Mouse (Mus musculus) frontal cortex, postnatal 25 days (tissue): ENCODE measurements around the gene Aldh1l1.

Experiments used
- DNase-seq, 2 experiments: peaks; one replicate each; pipeline ENCODE4 v3.0.0; 2022; ENCODE audit warnings: low spot score in 2 of 2

Gene Aldh1l1

GRCm38 (mm10) chr6:90486176-90486921 lies at the start of gene Aldh1l1:
Aldh1l1 (plus strand) TSS chr6:90486427.
- DNase-seq = no peak

DNA sequence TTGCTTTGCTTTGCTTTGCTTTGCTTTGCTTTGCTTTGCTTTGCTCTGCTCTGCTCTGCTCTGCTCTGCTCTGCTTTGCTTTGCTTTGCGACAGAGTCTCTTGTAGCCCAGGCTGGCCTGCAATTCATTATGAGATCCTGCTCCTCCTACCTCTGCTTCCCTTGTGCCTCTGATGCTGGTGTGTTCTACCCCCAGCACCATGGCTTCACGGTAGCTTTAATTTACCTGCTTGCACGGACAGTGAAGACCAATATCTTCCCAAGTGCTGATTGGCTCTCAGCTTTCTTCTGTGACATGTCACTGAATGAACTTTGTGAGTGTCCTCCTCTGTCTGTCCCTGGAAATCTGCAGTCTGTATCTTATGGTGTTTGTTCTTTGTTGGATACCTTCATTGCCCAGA lies 49.2 kb upstream of the Aldh1l1 start:
- no peak for DNase-seq

DNA sequence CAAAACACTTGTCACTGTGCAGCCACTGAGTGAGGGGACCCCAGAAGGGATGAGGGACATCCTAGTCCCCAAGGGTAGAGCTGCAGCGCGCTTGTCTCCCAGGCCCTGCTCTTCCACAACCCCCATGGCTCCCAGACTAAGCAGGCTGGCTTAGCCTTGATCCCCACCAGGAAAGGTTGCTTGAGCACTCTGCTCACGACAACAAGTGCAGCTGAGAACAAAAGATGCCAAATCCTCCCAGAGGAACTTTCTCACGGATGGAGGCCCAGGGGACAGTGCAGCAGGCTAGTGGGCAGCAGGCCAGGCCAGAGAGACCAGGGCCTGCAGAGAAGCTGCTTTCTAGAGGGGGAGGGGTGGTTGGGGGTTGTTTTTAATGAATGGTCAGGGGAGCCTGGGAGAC lies 39.3 kb upstream of the Aldh1l1 start:
- DNase-seq = no peak

GRCm38 (mm10) chr6:90450179-90450578 lies 36.0 kb upstream of the Aldh1l1 start:
- DNase-seq = peak; percentile 73 to 78

DNA sequence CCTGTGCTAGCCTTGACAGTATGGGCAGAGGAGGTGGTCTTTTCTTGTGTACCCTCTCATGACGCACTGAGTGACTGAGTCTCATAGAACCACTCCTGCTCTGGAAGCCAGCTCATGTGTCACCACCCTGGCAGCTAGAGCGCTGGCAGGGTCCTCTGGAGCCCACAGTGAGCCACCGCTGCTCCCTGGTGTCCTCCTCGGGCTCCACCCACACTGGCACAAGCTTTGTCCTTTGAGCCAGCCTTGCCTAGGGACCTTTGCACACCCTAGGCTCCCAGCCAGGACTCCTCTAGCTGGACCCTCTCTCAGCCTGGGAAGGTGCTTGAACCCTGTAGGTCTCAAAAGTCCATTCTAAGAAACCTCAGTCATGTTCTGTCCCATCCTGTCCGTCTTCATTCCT lies 35.5 kb upstream of the Aldh1l1 start:
- DNase-seq = no peak

DNA sequence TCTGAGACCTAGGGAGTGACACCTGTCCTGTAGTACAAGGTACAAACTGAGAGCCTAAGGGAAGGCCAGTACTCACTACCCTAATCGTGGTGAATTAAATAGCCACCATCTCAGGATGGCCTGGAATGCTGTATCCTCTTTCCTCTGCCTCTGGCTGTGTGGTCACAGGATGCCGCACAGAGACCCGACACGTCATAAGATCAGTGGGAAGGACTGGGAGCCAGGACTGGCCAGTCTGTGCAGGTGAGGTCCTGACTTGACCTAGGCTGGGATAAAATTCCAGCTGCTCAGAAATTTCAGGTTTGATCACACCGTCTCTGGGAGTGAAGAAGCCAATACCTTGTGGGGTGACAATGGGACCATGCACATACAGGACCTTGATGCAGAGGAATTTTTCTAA lies 34.7 kb upstream of the Aldh1l1 start:
- DNase-seq = no peak

DNA sequence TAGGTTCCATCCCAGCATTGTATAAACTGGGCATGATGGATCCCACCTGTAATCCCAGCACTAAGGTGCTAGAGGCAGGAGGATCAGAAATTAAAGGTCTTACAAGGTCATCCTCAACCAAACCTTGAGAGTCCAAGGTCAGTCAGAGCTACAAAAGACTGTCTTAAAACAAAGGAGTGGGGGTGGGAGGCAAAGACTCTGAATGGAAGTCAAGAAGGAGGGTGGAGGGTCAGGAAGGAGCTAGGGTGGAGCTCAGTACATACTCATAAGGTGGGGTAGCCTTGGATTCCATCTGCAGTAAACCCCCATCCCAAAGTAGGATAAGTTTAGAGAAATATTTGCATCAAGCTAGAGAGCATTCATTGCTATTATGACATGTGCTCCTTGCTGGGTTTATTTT lies 33.6 kb upstream of the Aldh1l1 start:
- DNase-seq = no peak

GRCm38 (mm10) chr6:90453751-90454150 lies 32.5 kb upstream of the Aldh1l1 start:
- DNase-seq = no peak

DNA sequence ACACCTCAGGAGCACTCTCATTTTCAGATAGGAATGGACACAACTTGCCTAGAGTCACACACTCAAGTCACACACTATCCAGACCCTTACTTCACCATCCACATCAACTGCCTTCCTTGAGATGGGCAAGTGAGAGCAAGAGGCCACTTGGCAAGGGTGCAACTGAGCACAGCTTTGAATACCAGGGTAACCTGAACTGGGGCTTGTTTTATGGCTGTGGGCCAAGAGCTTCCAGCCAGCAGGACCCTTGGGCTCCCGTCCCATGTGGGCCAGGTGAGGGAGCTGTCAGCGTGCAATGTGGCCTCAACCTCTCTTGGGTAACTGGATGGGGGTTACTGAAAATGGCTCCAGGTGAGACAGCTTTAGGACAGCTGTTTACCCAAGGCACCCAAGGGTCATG lies 28.8 kb upstream of the Aldh1l1 start:
- DNase-seq = no peak

GRCm38 (mm10) chr6:90461181-90461580 lies 25.0 kb upstream of the Aldh1l1 start:
- DNase-seq = no peak

DNA sequence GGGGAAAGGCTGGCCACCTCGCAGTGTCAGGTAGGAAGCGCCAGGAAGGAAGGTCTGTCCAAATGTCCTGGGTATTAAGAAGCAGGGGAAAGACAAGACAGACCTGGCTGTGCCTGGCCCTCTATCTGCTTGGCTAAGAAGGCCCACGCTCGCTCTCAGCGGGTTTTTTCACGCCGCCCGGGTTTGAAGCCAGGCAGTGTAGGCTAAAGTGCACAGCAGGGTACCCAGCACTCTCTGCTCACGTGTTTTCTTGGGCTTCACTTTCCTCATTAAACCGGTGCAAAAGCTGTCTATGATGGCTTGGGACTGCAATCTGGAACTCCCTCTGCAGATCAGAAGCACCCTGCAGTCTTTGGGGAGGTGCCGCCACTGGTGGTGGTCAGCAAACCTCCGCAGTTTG lies 24.5 kb upstream of the Aldh1l1 start:
- DNase-seq = no peak

- DNase-seq = peak; percentile 61 to 65
Measured at GRCm38 (mm10) chr6:90462181-90462706, 24.0 kb upstream of the Aldh1l1 start, which contains the start of gene Klf15. Klf15 (plus strand) TSS chr6:90462576.

- no peak for DNase-seq
Measured at GRCm38 (mm10) chr6:90462841-90463227, 23.4 kb upstream of the Aldh1l1 start.

DNA sequence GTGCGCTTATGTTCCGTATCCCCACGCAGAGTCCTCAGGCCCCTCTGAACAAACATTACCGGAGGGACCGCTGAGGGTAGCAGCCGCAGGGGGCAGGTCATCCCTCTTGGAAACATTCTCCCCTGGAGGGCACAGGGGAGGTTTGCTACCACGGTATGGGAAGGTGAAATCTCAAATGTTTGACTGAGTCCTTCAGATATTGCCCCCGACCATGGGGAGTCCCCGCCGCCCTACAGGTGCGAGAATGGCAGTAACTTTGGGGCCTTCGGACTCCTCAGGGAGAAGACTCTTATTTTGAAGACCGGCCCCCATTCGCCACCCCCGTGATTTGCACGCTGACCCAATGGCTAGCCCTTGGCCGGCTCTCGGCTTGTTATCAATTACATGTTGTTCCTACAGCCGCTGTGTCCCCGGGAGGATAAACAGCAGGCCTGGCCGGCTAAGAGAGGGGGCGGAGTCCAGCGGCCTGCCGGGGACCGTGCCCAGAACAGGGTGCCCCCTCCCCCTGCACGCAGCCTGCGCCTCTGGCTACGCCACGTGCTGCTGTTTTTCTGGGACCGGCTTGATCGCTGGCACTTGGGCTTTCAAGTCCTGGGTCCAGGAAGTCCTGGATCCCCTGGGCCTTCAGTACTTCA lies 22.9 kb upstream of the Aldh1l1 start:
- peak; percentile 53 to 68 for DNase-seq

GRCm38 (mm10) chr6:90463890-90464421 lies 22.3 kb upstream of the Aldh1l1 start:
- DNase-seq = no peak

- DNase-seq = no peak
Measured at GRCm38 (mm10) chr6:90465028-90465640, 21.1 kb upstream of the Aldh1l1 start.

DNA sequence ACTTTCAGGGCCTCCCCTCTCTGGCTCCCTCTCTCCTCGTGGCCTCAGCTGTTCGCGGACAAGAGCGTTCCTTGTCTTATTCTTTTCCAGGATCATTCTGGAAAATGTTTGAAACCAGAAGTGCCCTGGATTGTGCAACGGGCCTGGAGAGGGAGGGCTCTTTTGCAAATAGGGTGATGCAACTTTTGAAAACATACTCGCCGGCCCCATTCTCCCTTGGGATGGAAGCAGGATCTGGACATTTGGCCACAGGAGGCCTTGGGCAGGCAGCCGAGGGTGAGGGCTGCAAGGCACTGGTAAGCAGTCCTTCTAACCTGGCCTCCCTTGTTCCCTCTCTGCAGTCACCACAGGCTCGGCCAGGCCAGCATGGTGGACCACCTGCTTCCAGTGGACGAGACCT lies 20.1 kb upstream of the Aldh1l1 start:
- DNase-seq = no peak

DNA sequence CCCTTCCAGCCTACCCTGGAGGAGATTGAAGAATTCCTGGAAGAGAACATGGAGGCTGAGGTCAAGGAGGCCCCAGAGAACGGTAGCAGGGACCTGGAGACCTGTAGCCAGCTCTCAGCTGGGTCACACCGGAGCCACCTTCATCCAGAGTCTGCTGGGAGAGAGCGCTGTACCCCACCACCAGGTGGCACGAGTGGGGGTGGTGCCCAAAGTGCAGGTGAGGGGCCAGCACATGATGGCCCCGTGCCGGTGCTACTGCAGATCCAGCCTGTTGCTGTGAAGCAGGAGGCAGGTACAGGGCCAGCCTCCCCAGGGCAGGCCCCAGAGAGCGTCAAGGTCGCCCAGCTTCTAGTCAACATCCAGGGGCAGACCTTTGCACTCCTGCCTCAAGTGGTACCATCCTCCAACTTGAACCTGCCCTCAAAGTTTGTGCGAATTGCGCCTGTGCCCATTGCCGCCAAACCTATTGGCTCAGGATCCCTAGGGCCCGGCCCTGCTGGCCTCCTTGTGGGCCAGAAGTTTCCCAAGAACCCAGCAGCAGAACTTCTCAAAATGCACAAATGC lies 19.3 kb upstream of the Aldh1l1 start:
- no peak for DNase-seq

DNA sequence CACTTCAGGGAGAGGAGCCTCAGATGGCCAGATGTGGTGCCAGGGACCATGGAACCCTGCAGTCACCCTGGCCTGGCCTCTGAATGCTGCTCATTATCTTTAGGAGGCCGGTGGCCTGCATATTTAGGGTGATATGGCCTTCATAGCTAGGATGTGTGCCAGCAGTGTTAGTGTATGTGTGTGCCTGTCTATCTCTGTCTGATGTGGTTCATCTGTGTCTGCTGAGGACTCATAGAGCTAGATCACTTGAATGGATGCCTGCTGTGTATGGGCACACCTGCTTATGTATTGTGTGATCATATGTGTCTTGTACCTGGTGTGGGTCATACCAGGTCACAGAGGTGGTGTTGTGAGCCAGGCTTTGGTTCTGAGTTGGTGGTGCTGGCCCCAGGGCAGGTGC lies 18.0 kb upstream of the Aldh1l1 start:
- no peak for DNase-seq

DNA sequence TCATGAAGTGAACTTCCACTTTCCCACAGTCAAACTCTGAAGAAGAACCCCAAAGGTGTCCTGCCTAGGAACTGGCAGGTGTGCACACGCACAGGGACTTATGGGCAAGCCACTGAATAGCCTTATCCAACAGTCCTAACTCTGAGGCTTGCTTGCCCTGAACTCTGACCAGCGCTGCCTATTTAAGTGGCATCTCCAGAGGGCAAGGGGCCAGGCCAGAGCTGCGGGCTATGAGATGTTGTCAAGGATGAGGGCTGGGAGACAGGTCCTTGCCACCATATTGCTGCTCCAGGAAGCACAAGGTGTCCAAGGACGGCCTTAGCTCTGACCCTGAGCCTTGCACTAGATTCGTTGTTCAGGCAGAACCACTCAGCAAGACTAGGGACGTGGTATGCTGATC lies 17.2 kb upstream of the Aldh1l1 start:
- no peak for DNase-seq

GRCm38 (mm10) chr6:90470255-90470654 lies 16.0 kb upstream of the Aldh1l1 start:
- no peak for DNase-seq

DNA sequence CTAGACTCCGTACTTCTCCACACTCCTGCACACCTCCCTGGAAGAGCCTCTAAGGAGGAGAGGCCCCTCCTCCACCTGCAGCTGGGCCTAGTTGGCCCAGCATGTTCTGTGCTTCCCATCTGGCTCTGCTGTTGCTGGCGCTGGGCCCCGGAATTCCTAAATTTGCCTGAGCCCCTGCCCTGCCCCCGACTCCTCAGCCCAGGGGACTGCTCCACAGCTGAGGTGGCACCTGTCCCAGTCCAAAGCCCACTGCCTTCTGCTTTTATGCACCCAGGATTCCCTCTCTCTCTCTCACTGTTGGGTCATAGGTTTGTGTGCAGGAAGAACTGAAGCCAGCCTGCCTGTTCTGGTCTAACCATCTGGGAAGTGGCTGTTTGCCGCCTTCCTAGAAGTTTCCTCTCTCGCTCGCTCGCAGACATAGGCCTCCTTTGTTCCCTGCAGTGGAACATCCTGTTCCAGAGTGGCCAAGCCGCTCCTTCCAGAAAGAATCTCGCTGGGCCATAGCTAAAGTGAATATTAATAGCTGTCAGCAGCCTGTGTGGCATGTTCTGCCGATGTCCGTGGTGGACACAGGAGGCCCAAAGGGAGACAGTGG lies 15.2 kb upstream of the Aldh1l1 start:
- no peak for DNase-seq
